ENCODE assay signal across 8 mouse cellular contexts in genomic region chr10:96617951-96618575, GRCm38 (mm10). TPM values are rescaled to one million over a fixed set of nuclear protein-coding genes. Genes with fewer than 3 reads are reported as not detected.
A peak's percentile ranks its signal among the peaks of the same experiment; 100 is the strongest.
DNase-seq lines count a peak whose midpoint lies in the region; ATAC-seq lines count a peak whose summit lies in the region.

No protein-coding gene starts in this region.

- H3K27ac ChIP-seq in forebrain, embryonic 10.5 days, result peak overlapping the region; percentile 97
- H3K27ac ChIP-seq in heart, embryonic 14.5 days (replicated peaks in 1 of 2; ENCODE audit: control insufficient read depth in 1 of 2, insufficient read depth in 1 of 2, low read depth in 2 of 2, low read length in 2 of 2), result peak overlapping the region; percentile 93 to 95
- peak overlapping the region; percentile 94 for H3K27ac ChIP-seq in liver, embryonic 12.5 days
- peak overlapping the region; percentile 98 for H3K27ac ChIP-seq in stomach, embryonic 14.5 days (ENCODE audit: low read length)

- H3K9ac ChIP-seq in heart, embryonic 14.5 days (ENCODE audit: low read length), result peak overlapping the region; percentile 99
- peak overlapping the region; percentile 96 for H3K9ac ChIP-seq in liver, embryonic 12.5 days
- peak overlapping the region; percentile 100 for H3K9ac ChIP-seq in stomach, embryonic 14.5 days (replicated peaks; ENCODE audit: low read depth, low read length)

- under 1% methylated on average over 29 of the region's 29 CpGs for WGBS in forebrain, embryonic 10.5 days
- under 1% methylated on average over 29 of the region's 29 CpGs for WGBS in heart, embryonic 14.5 days
- WGBS in liver, embryonic 12.5 days (ENCODE audit: insufficient replicate concordance), result under 1% methylated on average over 29 of the region's 29 CpGs
- under 1% methylated on average over 29 of the region's 29 CpGs for WGBS in stomach, embryonic 14.5 days

- H3K36me3 ChIP-seq in forebrain, embryonic 10.5 days (replicated peaks), result peaks cover 34% of the 10 kb centered on the region
- H3K36me3 ChIP-seq in heart, embryonic 14.5 days (ENCODE audit: control insufficient read depth, insufficient read depth, low read length), result peaks cover 38% of the 10 kb centered on the region
- H3K36me3 ChIP-seq in liver, embryonic 12.5 days, result peaks cover 24% of the 10 kb centered on the region
- peaks cover 18% of the 10 kb centered on the region for H3K36me3 ChIP-seq in stomach, embryonic 14.5 days (ENCODE audit: control insufficient read depth, insufficient read depth, low read length)

- H3K4me2 ChIP-seq in heart, embryonic 14.5 days (ENCODE audit: low read length), result peak overlapping the region; percentile 92
- peak overlapping the region; percentile 92 for H3K4me2 ChIP-seq in liver, embryonic 12.5 days
- H3K4me2 ChIP-seq in stomach, embryonic 14.5 days (replicated peaks; ENCODE audit: low read depth, low read length), result peak overlapping the region; percentile 40

- peak overlapping the region; percentile 96 for H3K4me3 ChIP-seq in forebrain, embryonic 10.5 days
- peak overlapping the region; percentile 93 to 95 for H3K4me3 ChIP-seq in heart, embryonic 14.5 days (ENCODE audit: control insufficient read depth in 1 of 2, insufficient read depth in 1 of 2, low read depth in 1 of 2, low read length in 2 of 2)
- H3K4me3 ChIP-seq in liver, embryonic 12.5 days, result peak overlapping the region; percentile 90
- H3K4me3 ChIP-seq in stomach, embryonic 14.5 days (ENCODE audit: low read depth, low read length), result peak overlapping the region; percentile 100

- peaks cover 42% of the 10 kb centered on the region for H3K4me1 ChIP-seq in forebrain, embryonic 10.5 days
- H3K4me1 ChIP-seq in heart, embryonic 14.5 days (ENCODE audit: control insufficient read depth in 2 of 2, insufficient read depth in 2 of 2, low read length in 2 of 2), result peaks cover 2 to 24% of the 10 kb centered on the region in 2 experiments
- peaks cover 37% of the 10 kb centered on the region for H3K4me1 ChIP-seq in liver, embryonic 12.5 days
- H3K4me1 ChIP-seq in stomach, embryonic 14.5 days (ENCODE audit: control insufficient read depth, insufficient read depth, low read length), result 0 out of 2 replicates have a peak, but pooled peaks cover 7% of the 10 kb centered on the region

- no peaks in the 10 kb centered on the region for H3K27me3 ChIP-seq in forebrain, embryonic 10.5 days (ENCODE audit: poor library complexity, severe bottlenecking)
- no peaks in the 10 kb centered on the region for H3K27me3 ChIP-seq in heart, embryonic 14.5 days (ENCODE audit: control insufficient read depth, insufficient read depth, low read length)
- no peaks in the 10 kb centered on the region for H3K27me3 ChIP-seq in liver, embryonic 12.5 days (replicated peaks)
- H3K27me3 ChIP-seq in stomach, embryonic 14.5 days (ENCODE audit: control insufficient read depth, insufficient read depth, low read length), result no peaks in the 10 kb centered on the region

- peak; percentile 19 for DNase-seq in c-Kit-negative CD71-positive TER-119-positive erythroid progenitor cells, embryonic 14.5 days (ENCODE audit: low read depth, low spot score)
- peak; percentile 69 for DNase-seq in forebrain, embryonic 10.5 days (ENCODE audit: extremely low spot score, low spot score)
- peak; percentile 83 for DNase-seq in kidney, postnatal 10 days
- peak; percentile 85 for DNase-seq in naive thymus-derived CD4-positive, alpha-beta T cell, adult 2 months (ENCODE audit: low read depth)

- peak; percentile 8 for ATAC-seq in CD4-positive, CD25-positive, alpha-beta regulatory T cell, adult 4 months
- no peak for ATAC-seq in heart, embryonic 14.5 days (ENCODE audit: insufficient number of reproducible peaks, insufficient read depth, low FRiP score, low read depth)
- peak; percentile 9; the same call in 1 of the 2 replicates for ATAC-seq in liver, embryonic 12.5 days
- peak; percentile 14; the same call in 1 of the 2 replicates for ATAC-seq in stomach, embryonic 14.5 days (ENCODE audit: insufficient number of reproducible peaks, insufficient read depth, low FRiP score, low read depth)

- H3K9me3 ChIP-seq in forebrain, embryonic 10.5 days, result no peaks in the 10 kb centered on the region
- H3K9me3 ChIP-seq in heart, embryonic 14.5 days (ENCODE audit: control insufficient read depth, low read length), result no peaks in the 10 kb centered on the region
- H3K9me3 ChIP-seq in liver, embryonic 12.5 days (replicated peaks), result no peaks in the 10 kb centered on the region
- H3K9me3 ChIP-seq in stomach, embryonic 14.5 days (ENCODE audit: control insufficient read depth, low read depth, low read length), result no peaks in the 10 kb centered on the region

RNA-seq across cellular contexts. Expression of gene Btg1, which starts 1.3 kb away (rescaled TPM):
- polyA plus RNA-seq in CD4-positive, CD25-positive, alpha-beta regulatory T cell, adult 4 months (2017; shearing (Covaris generic)), result 100 to 1,000 TPM; 220 to 247 TPM
- 20.7 and 24.1 TPM in 2 replicates for polyA plus RNA-seq in forebrain, embryonic 10.5 days (2016; fragmentation: Nextera tagmentation; extraction: Ambion mirVana)
- polyA plus RNA-seq in heart, embryonic 14.5 days (2014; fragmentation: Nextera tagmentation; extraction: Ambion mirVana), result 77.0 and 88.1 TPM in 2 replicates
- polyA plus RNA-seq in liver, embryonic 12.5 days (2016; fragmentation: Nextera tagmentation; extraction: Ambion mirVana), result 8.4 and 9.8 TPM in 2 replicates
- polyA plus RNA-seq in stomach, embryonic 14.5 days (2014; fragmentation: Nextera tagmentation; extraction: Ambion mirVana), result 101 and 103 TPM in 2 replicates

Comparison
In these comparisons a context has a peak if more than half of its experiments do, and no peak if none do; other contexts are left out.
1. DNase-seq: peak in every context shown above with its lines; median percentile 85 in naive thymus-derived CD4-positive, alpha-beta T cell, adult 2 months; 83 in kidney, postnatal 10 days; 69 in forebrain, embryonic 10.5 days; 19 in c-Kit-negative CD71-positive TER-119-positive erythroid progenitor cells, embryonic 14.5 days.
2. H3K4me2 ChIP-seq: peak in every context shown above with its lines; median percentile 92 in heart, embryonic 14.5 days; 92 in liver, embryonic 12.5 days; 40 in stomach, embryonic 14.5 days.